Mouse (Mus musculus) liver, postnatal 0 days (tissue): ENCODE results near the gene Tmcc3.

Source experiments
- CTCF ChIP-seq: sonication (generic); IDR thresholded peaks from 2 replicates; pipeline ENCODE4 v1.5.1; 2016; ENCODE audit warnings: antibody characterized with exemption, low read depth
- EP300 ChIP-seq: IDR thresholded peaks from 2 replicates; pipeline ENCODE4 v1.6.1; 2016; ENCODE audit warnings: antibody characterized with exemption, low read depth, mild to moderate bottlenecking

- no peak for TF ChIP-seq CTCF
- TF ChIP-seq EP300: no peak
These were observed 215.1 kb downstream of the Tmcc3 start for GRCm38 (mm10) chr10:94526834-94527233.
